Mouse (Mus musculus) adrenal gland, postnatal 25 days (tissue): Measurements from ENCODE around the gene Higd1c. TPM values are rescaled to one million over a fixed set of nuclear protein-coding genes. Genes with fewer than 3 reads are reported as not detected.

Source experiments
- total RNA-seq: library from RNA; stranded (reverse); gene quantifications from 2 replicates; pipeline ENCODE4 v1.2.3, GENCODE M21; 2021

Gene Higd1c
- total RNA-seq, 1 experiment from 2014 or later, result 1.2 TPM

Other genes with a start within 250 kb of the Higd1c start
- 70.7 and 78.1 TPM in 2 replicates for gene Atf1, start 136.7 kb upstream of the Higd1c start, total RNA-seq
- gene Tmprss12, start 83.7 kb upstream of the Higd1c start, total RNA-seq, result not detected in 2 replicates
- 76.6 and 111 TPM in 2 replicates for gene Mettl7a1, start 60.4 kb upstream of the Higd1c start, total RNA-seq
- gene Mettl7a3, start 29.6 kb upstream of the Higd1c start, total RNA-seq, result not detected in 2 replicates
- 0.64 TPM in 1 of 2 replicates, not detected in the other for gene Methig1, start 11.4 kb upstream of the Higd1c start, total RNA-seq
- gene Mettl7a2, start 11.3 kb upstream of the Higd1c start, total RNA-seq, result 1.0 and 2.4 TPM in 2 replicates
- not detected in 2 replicates for gene Gm5475, start 57.6 kb downstream of the Higd1c start, total RNA-seq
- 105 and 111 TPM in 2 replicates for gene Slc11a2, start 60.5 kb downstream of the Higd1c start, total RNA-seq
- 123 and 143 TPM in 2 replicates for gene Letmd1, start 104.5 kb downstream of the Higd1c start, total RNA-seq
- gene Csrnp2, start 130.9 kb downstream of the Higd1c start, total RNA-seq, result 6.8 and 8.2 TPM in 2 replicates
- gene Tfcp2, start 187.5 kb downstream of the Higd1c start, total RNA-seq, result 27.9 and 31.3 TPM in 2 replicates
- 18.3 and 20.5 TPM in 2 replicates for gene Pou6f1, start 235.4 kb downstream of the Higd1c start, total RNA-seq